Mouse (Mus musculus): ENCODE data around the gene Dhcr7. TPM values are rescaled to one million over a fixed set of nuclear protein-coding genes. Genes with fewer than 3 reads are reported as not detected.

Gene Dhcr7
- polyA plus RNA-seq, 1 experiment from 2014 or later, result 71.2 TPM

GRCm38 (mm10) chr7:143834972-143835371 lies 12.0 kb downstream of the Dhcr7 start:
- Histone ChIP-seq H3K27ac (replicated peaks) (no peak overlapping the region), H3K4me2 (replicated peaks) (no peak overlapping the region), H3K27me3 (no peaks in the 10 kb centered on the region), H3K9me3 (no peaks in the 10 kb centered on the region), H3K4me1 (peaks cover 36% of the 10 kb centered on the region), H3K36me3 (peaks cover 41% of the 10 kb centered on the region), H3K4me3 (no peak overlapping the region), H3K9ac (replicated peaks) (no peak overlapping the region)
- 80% methylated on average over 3 of the region's 3 CpGs for WGBS
- ATAC-seq (ENCODE audit: low FRiP score, low read depth), result no peak

DNA sequence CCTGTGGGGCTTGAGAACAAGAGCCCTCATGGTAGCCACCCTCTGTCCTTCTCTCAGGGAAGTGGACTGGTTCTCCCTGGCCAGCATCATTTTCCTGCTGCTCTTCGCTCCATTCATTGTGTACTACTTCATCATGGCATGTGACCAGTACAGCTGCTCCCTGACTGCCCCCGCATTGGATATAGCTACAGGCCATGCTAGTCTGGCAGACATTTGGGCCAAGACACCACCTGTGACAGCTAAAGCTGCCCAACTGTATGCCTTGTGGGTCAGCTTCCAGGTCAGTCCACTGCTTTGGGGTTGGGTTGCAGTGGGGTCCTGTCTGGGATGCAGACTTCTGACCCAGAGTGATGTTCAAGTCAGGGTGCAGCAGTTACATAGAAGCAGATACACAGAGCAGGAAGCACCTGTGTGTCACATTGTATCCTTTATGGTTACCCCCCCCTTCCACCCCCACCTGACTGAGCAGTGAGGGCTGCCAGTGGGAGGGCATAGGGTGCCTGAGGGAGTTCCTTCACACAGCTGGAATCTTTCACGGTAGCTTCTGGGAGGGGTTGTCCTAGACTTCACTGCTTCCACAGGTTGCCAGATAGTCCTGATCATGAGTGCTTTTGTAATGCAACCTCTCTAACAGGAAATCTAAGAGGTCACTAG lies 14.9 kb downstream of the Dhcr7 start:
- Histone ChIP-seq H3K9me3 (no peaks in the 10 kb centered on the region), H3K36me3 (peaks cover 66% of the 10 kb centered on the region), H3K4me1 (peaks cover 12% of the 10 kb centered on the region), H3K4me2 (replicated peaks) (no peak overlapping the region), H3K27me3 (no peaks in the 10 kb centered on the region), H3K9ac (replicated peaks) (no peak overlapping the region), H3K4me3 (no peak overlapping the region), H3K27ac (replicated peaks) (no peak overlapping the region)
- ATAC-seq (ENCODE audit: low FRiP score, low read depth), result no peak
- 100% methylated on average over 3 of the region's 3 CpGs for WGBS

- H3K4me2 ChIP-seq (replicated peaks), result no peak overlapping the region
- peaks cover 88% of the 10 kb centered on the region for H3K36me3 ChIP-seq
- H3K9me3 ChIP-seq, result no peaks in the 10 kb centered on the region
- no peak overlapping the region for H3K9ac ChIP-seq (replicated peaks)
- no peak for ATAC-seq (ENCODE audit: low FRiP score, low read depth)
- no peaks in the 10 kb centered on the region for H3K27me3 ChIP-seq
- H3K4me3 ChIP-seq, result no peak overlapping the region
- WGBS, result 94% methylated on average over 5 of the region's 5 CpGs
- H3K4me1 ChIP-seq, result peaks cover 4% of the 10 kb centered on the region; the same call in 1 of the 2 replicates
- no peak overlapping the region for H3K27ac ChIP-seq (replicated peaks)
Measured at GRCm38 (mm10) chr7:143840121-143840520, 17.2 kb downstream of the Dhcr7 start.

DNA sequence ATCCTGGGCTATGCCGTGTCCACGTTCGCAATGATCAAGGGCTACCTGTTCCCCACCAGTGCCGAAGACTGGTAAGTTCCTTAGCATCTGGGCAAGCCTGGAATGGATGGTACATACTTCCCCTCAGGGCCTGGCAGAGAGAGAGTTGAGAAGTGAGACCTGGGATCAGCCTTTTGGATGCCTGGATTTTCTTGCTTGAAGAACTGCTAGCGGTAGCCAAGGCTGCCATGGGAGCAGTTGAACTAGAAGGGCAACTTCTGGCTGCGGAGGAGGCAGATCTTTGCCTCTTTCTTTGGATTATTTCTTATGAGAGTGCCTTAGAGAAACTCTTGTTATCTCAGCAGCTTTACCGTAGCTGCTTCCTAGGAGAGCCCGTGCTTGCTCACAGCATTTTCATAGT lies 18.4 kb downstream of the Dhcr7 start:
- H3K4me3 ChIP-seq, result no peak overlapping the region
- WGBS, result 94% methylated on average over 8 of the region's 8 CpGs
- ATAC-seq (ENCODE audit: low FRiP score, low read depth), result no peak
- no peaks in the 10 kb centered on the region for H3K4me1 ChIP-seq
- no peak overlapping the region for H3K9ac ChIP-seq (replicated peaks)
- peaks cover 96% of the 10 kb centered on the region for H3K36me3 ChIP-seq
- H3K27me3 ChIP-seq, result no peaks in the 10 kb centered on the region
- no peak overlapping the region for H3K27ac ChIP-seq (replicated peaks)
- no peaks in the 10 kb centered on the region for H3K9me3 ChIP-seq
- H3K4me2 ChIP-seq (replicated peaks), result no peak overlapping the region

- Histone ChIP-seq H3K4me3 (no peak overlapping the region), H3K36me3 (peaks cover 59% of the 10 kb centered on the region), H3K27me3 (no peaks in the 10 kb centered on the region), H3K4me1 (no peaks in the 10 kb centered on the region), H3K27ac (replicated peaks) (no peak overlapping the region), H3K9me3 (no peaks in the 10 kb centered on the region), H3K4me2 (replicated peaks) (no peak overlapping the region), H3K9ac (replicated peaks) (no peak overlapping the region)
- no peak for ATAC-seq (ENCODE audit: low FRiP score, low read depth)
- 92% methylated on average over 5 of the region's 5 CpGs for WGBS
Measured at GRCm38 (mm10) chr7:143848127-143848767, 25.3 kb downstream of the Dhcr7 start.

- H3K27ac ChIP-seq (replicated peaks), result no peak overlapping the region
- no peak overlapping the region for H3K4me3 ChIP-seq
- H3K36me3 ChIP-seq, result peaks cover 52% of the 10 kb centered on the region
- 92% methylated on average over 7 of the region's 8 CpGs for WGBS
- no peak overlapping the region for H3K4me2 ChIP-seq (replicated peaks)
- H3K9ac ChIP-seq (replicated peaks), result no peak overlapping the region
- no peaks in the 10 kb centered on the region for H3K27me3 ChIP-seq
- no peaks in the 10 kb centered on the region for H3K9me3 ChIP-seq
- H3K4me1 ChIP-seq, result no peaks in the 10 kb centered on the region
- ATAC-seq (ENCODE audit: low FRiP score, low read depth), result no peak
Measured at GRCm38 (mm10) chr7:143848768-143849482, 26.0 kb downstream of the Dhcr7 start.

- H3K4me1 ChIP-seq, result no peaks in the 10 kb centered on the region
- 79% methylated on average over 2 of the region's 2 CpGs for WGBS
- no peak within 1 kb of the TSS for H3K27ac ChIP-seq (replicated peaks)
- H3K4me3 ChIP-seq, result no peak within 1 kb of the TSS
- H3K4me2 ChIP-seq (replicated peaks), result no peak within 1 kb of the TSS
- ATAC-seq (ENCODE audit: low FRiP score, low read depth), result no peak
- no peaks in the 10 kb centered on the region for H3K36me3 ChIP-seq
- no peaks in the 10 kb centered on the region for H3K27me3 ChIP-seq
- 0 out of 2 replicates have a peak, but pooled peaks cover under 1% of the 10 kb centered on the region for H3K9me3 ChIP-seq
- no peak within 1 kb of the TSS for H3K9ac ChIP-seq (replicated peaks)
Measured at GRCm38 (mm10) chr7:143866538-143866937, 43.6 kb downstream of the Dhcr7 start, which contains the start of gene Gm498. Gm498 (plus strand) TSS chr7:143866838.

DNA sequence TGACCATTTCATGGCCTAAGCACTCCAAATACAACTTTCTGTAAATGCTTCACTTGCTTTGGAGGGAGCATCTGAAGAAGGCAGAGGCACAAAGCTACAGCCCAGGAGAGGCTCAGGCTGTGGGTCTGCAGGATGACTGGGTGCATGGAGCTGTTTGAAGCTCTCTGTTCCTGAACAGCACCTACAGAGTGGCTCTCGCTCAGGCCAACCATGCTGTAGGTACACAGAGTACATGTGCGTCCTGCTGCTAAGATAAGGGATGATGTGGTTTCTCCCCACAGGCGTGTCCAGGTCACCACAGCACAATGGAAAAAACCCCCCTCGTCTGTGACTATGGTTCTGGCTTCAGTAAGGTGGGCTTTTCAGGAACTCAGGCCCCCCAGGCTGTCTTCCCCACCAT lies 45.9 kb downstream of the Dhcr7 start:
- H3K9me3 ChIP-seq, result peaks cover 6% of the 10 kb centered on the region; the same call in 1 of the 2 replicates
- no peak overlapping the region for H3K4me3 ChIP-seq
- H3K9ac ChIP-seq (replicated peaks), result no peak overlapping the region
- no peak overlapping the region for H3K4me2 ChIP-seq (replicated peaks)
- no peaks in the 10 kb centered on the region for H3K27me3 ChIP-seq
- ATAC-seq (ENCODE audit: low FRiP score, low read depth), result no peak
- no peaks in the 10 kb centered on the region for H3K36me3 ChIP-seq
- no peaks in the 10 kb centered on the region for H3K4me1 ChIP-seq
- 86% methylated on average over 4 of the region's 4 CpGs for WGBS
- H3K27ac ChIP-seq (replicated peaks), result no peak overlapping the region

- Histone ChIP-seq H3K4me3 (no peak overlapping the region), H3K4me2 (replicated peaks) (no peak overlapping the region), H3K4me1 (no peaks in the 10 kb centered on the region), H3K36me3 (no peaks in the 10 kb centered on the region), H3K27ac (replicated peaks) (no peak overlapping the region), H3K27me3 (no peaks in the 10 kb centered on the region), H3K9me3 (no peaks in the 10 kb centered on the region), H3K9ac (replicated peaks) (no peak overlapping the region)
- 87% methylated on average over 6 of the region's 6 CpGs for WGBS
- ATAC-seq (ENCODE audit: low FRiP score, low read depth), result no peak
Measured at GRCm38 (mm10) chr7:143883717-143884116, 60.8 kb downstream of the Dhcr7 start.

DNA sequence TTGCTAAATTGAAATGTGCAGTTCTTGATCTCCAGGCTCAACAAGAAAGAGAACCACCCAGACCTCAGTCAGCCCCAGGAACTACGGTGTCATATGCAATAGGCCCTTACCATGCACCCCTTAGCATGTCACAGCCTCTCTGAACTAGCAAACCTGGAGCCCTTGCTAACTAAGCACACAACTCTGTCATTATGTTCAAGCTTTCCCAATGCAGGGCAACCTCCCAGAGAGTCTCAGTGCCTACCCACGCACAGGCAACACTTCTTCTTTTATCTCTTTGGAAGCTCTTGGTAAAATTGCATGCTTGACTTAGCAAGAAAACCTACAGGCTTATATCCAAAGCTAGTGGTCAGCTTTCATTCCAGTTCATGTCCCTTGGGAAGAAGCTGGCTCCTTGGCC lies 68.2 kb downstream of the Dhcr7 start:
- 67% methylated on average over 2 of the region's 2 CpGs for WGBS

DNA sequence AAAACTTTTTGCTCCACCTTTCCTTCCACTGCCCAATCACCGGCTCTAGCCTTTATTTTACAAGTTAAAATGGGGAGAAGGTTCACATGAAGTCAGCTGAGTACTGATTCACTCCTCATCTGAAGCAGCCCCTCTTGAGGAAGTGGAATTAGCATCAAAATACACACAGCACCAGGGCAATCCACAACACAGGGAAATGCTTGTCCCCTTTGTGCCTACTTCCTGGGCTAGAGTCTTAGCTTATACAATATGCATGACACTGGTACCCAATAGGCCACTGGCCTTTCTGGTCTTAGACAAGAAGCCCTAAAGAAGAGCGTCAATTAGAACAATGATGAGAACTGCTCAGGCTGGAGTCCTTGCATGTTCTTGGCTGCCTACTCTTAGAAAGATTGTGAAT lies 69.4 kb downstream of the Dhcr7 start:
- 55% methylated on average over 2 of the region's 2 CpGs for WGBS
- no peaks in the 10 kb centered on the region for H3K4me1 ChIP-seq
- H3K4me2 ChIP-seq (replicated peaks), result no peak overlapping the region
- H3K4me3 ChIP-seq, result no peak overlapping the region
- H3K9me3 ChIP-seq, result no peaks in the 10 kb centered on the region
- no peak for ATAC-seq (ENCODE audit: low FRiP score, low read depth)
- H3K27ac ChIP-seq (replicated peaks), result no peak overlapping the region
- H3K27me3 ChIP-seq, result no peaks in the 10 kb centered on the region
- H3K9ac ChIP-seq (replicated peaks), result no peak overlapping the region
- no peaks in the 10 kb centered on the region for H3K36me3 ChIP-seq

More for the DNA sequence above, 68.2 kb downstream of the Dhcr7 start:
- H3K9ac ChIP-seq (replicated peaks), result no peak overlapping the region
- H3K27ac ChIP-seq (replicated peaks), result no peak overlapping the region
- H3K9me3 ChIP-seq, result no peaks in the 10 kb centered on the region
- no peak overlapping the region for H3K4me2 ChIP-seq (replicated peaks)
- no peak for ATAC-seq (ENCODE audit: low FRiP score, low read depth)
- H3K36me3 ChIP-seq, result no peaks in the 10 kb centered on the region
- H3K4me1 ChIP-seq, result no peaks in the 10 kb centered on the region
- no peak overlapping the region for H3K4me3 ChIP-seq
- no peaks in the 10 kb centered on the region for H3K27me3 ChIP-seq
